Mouse (Mus musculus) Patski (cell line): ENCODE results near the gene Rabggtb. TPM values are rescaled to one million over a fixed set of nuclear protein-coding genes. Genes with fewer than 3 reads are reported as not detected.
A peak's percentile ranks its signal among the peaks of the same experiment; 100 is the strongest.

Source experiments
- ATAC-seq: fragments of 100-300 bp; one replicate; pipeline ENCODE4 v1.8.0; 2021
- CTCF ChIA-PET: fragments of 350-600 bp; sonication (Branson Sonifier 250); formaldehyde crosslinking; loops from one replicate; lab custom pipeline; 2022; ENCODE audit warnings: inconsistent platforms; lab: Charles Lee
- POLR2A ChIA-PET: fragments of 350-600 bp; sonication (Branson Sonifier 250); formaldehyde crosslinking; loops from one replicate; lab custom pipeline; 2022; ENCODE audit warnings: antibody characterized with exemption, inconsistent platforms; lab: Charles Lee
- DNase-seq: peaks from one replicate; pipeline ENCODE4 v3.0.0-alpha.2; 2011; ENCODE audit warnings: low read depth, low spot score
- H3K27me3 ChIP-seq: fragments of 371-371 bp; one replicate; pipeline ENCODE4 v1.5.1; 2021
- CTCF ChIP-seq: fragments of 100-300 bp; IDR thresholded peaks from one replicate; pipeline ENCODE4 v1.5.1; 2021
- in situ Hi-C: fragments of 300-500 bp; cut with MboI; formaldehyde crosslinking; loops from 3 replicates; pipeline ENCODE4 v1.11.1; 2018; ENCODE audit warnings: low pct_unique_long_range_greater_than_20kb, mixed read lengths
- polyA plus RNA-seq: library from polyadenylated mRNA; unstranded; gene quantifications from one replicate; pipeline ENCODE4 v1.2.3, GENCODE M21; 2021

Rabggtb gene
- polyA plus RNA-seq, 1 experiment from 2014 or later: 219 TPM

- POLR2A ChIA-PET: interaction anchor here (0.8 to 1.3 kb wide), 2 partner anchors 8 to 17 kb away, joined by 4 to 5 read pairs; partner anchors contain the start of gene Rabggtb
- CTCF ChIA-PET: interaction anchor here (1.0 to 2.4 kb wide), 3 partner anchors 11 to 21 kb away, joined by 3 to 8 read pairs (median 4); no protein-coding TSS in a partner anchor
- TF ChIP-seq CTCF: no peak
- DNase-seq: no peak
- ATAC-seq: no peak
- H3K27me3 ChIP-seq: no peaks in the 10 kb centered on the region
- in situ Hi-C loops: no loop called here
These were observed 16.7 kb upstream of the Rabggtb start for GRCm38 (mm10) chr3:153929526-153929925.

- no peaks in the 10 kb centered on the region for H3K27me3 ChIP-seq
- POLR2A ChIA-PET: interaction anchor here (0.9 kb wide), 1 partner anchor 14 kb away, joined by 4 read pairs; no protein-coding TSS in a partner anchor
- TF ChIP-seq CTCF: no peak
- in situ Hi-C loops: no loop called here
- CTCF ChIA-PET: no interaction called here
- ATAC-seq (no peak), DNase-seq (no peak)
These were observed 13.5 kb upstream of the Rabggtb start for GRCm38 (mm10) chr3:153926333-153926732.

GRCm38 (mm10) chr3:153921147-153921910, 8.5 kb upstream of the Rabggtb start:
- in situ Hi-C loops: loop anchor here (25.0 kb wide), 2 partner anchors 1166 to 1559 kb away; partner anchors contain the start of genes Fpgt and Lrriq3
- ATAC-seq: no peak
- ChIA-PET POLR2A (no interaction called here), CTCF (interaction anchor here (1.1 to 2.5 kb wide), 3 partner anchors 13 to 20 kb away, joined by 3 to 6 read pairs (median 4); no protein-coding TSS in a partner anchor)
- DNase-seq: no peak
- no peaks in the 10 kb centered on the region for H3K27me3 ChIP-seq
- TF ChIP-seq CTCF: no peak

- H3K27me3 ChIP-seq: no peaks in the 10 kb centered on the region
- in situ Hi-C loops: loop anchor here (25.0 kb wide), 2 partner anchors 1170 to 1555 kb away; partner anchors contain the start of genes Fpgt and Lrriq3
- ATAC-seq (peak; percentile 23), DNase-seq (peak; percentile 62)
- ChIA-PET POLR2A (interaction anchor here (0.6 kb wide), 1 partner anchor 45 kb away, joined by 3 read pairs; no protein-coding TSS in a partner anchor), CTCF (interaction anchor here (1.1 to 4.6 kb wide), 2 partner anchors 12 to 25 kb away, joined by 3 to 12 read pairs; no protein-coding TSS in a partner anchor)
- TF ChIP-seq CTCF: no peak
These were observed 4.4 kb upstream of the Rabggtb start for GRCm38 (mm10) chr3:153917200-153917599.

- ATAC-seq (no peak), DNase-seq (no peak)
- POLR2A ChIA-PET: interaction anchor here (0.5 to 1.9 kb wide), 5 partner anchors 22 to 1572 kb away, joined by 3 to 7 read pairs (median 4); partner anchors contain the start of gene Acadm
- in situ Hi-C loops: loop anchor here (25.0 kb wide), 2 partner anchors 1174 to 1551 kb away; partner anchors contain the start of genes Fpgt and Lrriq3
- no peaks in the 10 kb centered on the region for H3K27me3 ChIP-seq
- CTCF ChIA-PET: interaction anchor here (0.8 to 1.6 kb wide), 6 partner anchors 9 to 34 kb away, joined by 3 to 5 read pairs (median 3); no protein-coding TSS in a partner anchor
- no peak for TF ChIP-seq CTCF
These were observed 868 bp upstream of the Rabggtb start for GRCm38 (mm10) chr3:153913510-153914243.

- in situ Hi-C loops: loop anchor here (25.0 kb wide), 2 partner anchors 1175 to 1550 kb away; partner anchors contain the start of genes Fpgt and Lrriq3
- POLR2A ChIA-PET: interaction anchor here (0.8 to 1.5 kb wide), 6 partner anchors 14 to 267 kb away, joined by 3 to 5 read pairs (median 4); no protein-coding TSS in a partner anchor
- ATAC-seq (no peak), DNase-seq (no peak)
- no peak for TF ChIP-seq CTCF
- no peaks in the 10 kb centered on the region for H3K27me3 ChIP-seq
- CTCF ChIA-PET: interaction anchor here (1.4 to 1.6 kb wide), 2 partner anchors 25 to 36 kb away, joined by 3 to 5 read pairs; no protein-coding TSS in a partner anchor
These were observed 848 bp downstream of the Rabggtb start for GRCm38 (mm10) chr3:153911882-153912440.

GRCm38 (mm10) chr3:153911197-153911881, 1.5 kb downstream of the Rabggtb start:
- no peak for DNase-seq
- in situ Hi-C loops: loop anchor here (25.0 kb wide), 2 partner anchors 1176 to 1549 kb away; partner anchors contain the start of genes Fpgt and Lrriq3
- ATAC-seq: no peak
- no peaks in the 10 kb centered on the region for H3K27me3 ChIP-seq
- CTCF ChIA-PET: interaction anchor here (1.6 kb wide), 1 partner anchor 38 kb away, joined by 3 read pairs; no protein-coding TSS in a partner anchor
- TF ChIP-seq CTCF: no peak
- POLR2A ChIA-PET: interaction anchor here (0.8 to 1.5 kb wide), 4 partner anchors 13 to 266 kb away, joined by 3 to 5 read pairs (median 4); no protein-coding TSS in a partner anchor

- H3K27me3 ChIP-seq: no peaks in the 10 kb centered on the region
- no peak for ATAC-seq
- DNase-seq: no peak
- in situ Hi-C loops: loop anchor here (25.0 kb wide), 2 partner anchors 1177 to 1548 kb away; partner anchors contain the start of genes Fpgt and Lrriq3
- POLR2A ChIA-PET: interaction anchor here (1.1 kb wide), 1 partner anchor 18 kb away, joined by 4 read pairs; no protein-coding TSS in a partner anchor
- TF ChIP-seq CTCF: no peak
- CTCF ChIA-PET: interaction anchor here (1.6 kb wide), 1 partner anchor 38 kb away, joined by 3 read pairs; no protein-coding TSS in a partner anchor
These were observed 2.3 kb downstream of the Rabggtb start for GRCm38 (mm10) chr3:153910489-153910888.
